Comparison of ENCODE assay signal across 9 mouse cellular contexts in genomic region chr2:132689569-132690231, GRCm38 (mm10). TPM values are rescaled to one million over a fixed set of nuclear protein-coding genes. Genes with fewer than 3 reads are reported as not detected.
DNase-seq lines count a peak whose midpoint lies in the region; ATAC-seq and TF ChIP-seq lines count a peak whose summit lies in the region.
"Had no signal": no experiment of that assay in that cellular context is flagged by ENCODE, and none has a peak within 500 bp of the region (broad histone marks: within the 10 kb centered on the region; RNA-seq: fewer than 3 reads in every experiment).

No protein-coding gene starts in this region.

- no peak overlapping the region for H3K9ac ChIP-seq in heart, embryonic 15.5 days
- H3K9ac ChIP-seq in liver, embryonic 11.5 days (ENCODE audit: low read depth, low read length), result no peak overlapping the region

- H3K9me3 ChIP-seq in heart, embryonic 15.5 days (replicated peaks), result no peaks in the 10 kb centered on the region
- no peaks in the 10 kb centered on the region for H3K9me3 ChIP-seq in liver, embryonic 11.5 days (ENCODE audit: control insufficient read depth, low read length)
- H3K9me3 ChIP-seq: megakaryocyte, embryonic 14.5 days had no signal

- DNase-seq in cerebellum, adult 11 months, result peak; percentile 37
- no peak for DNase-seq in cerebellum, postnatal 4 days (ENCODE audit: low spot score in 2 of 2)
- peak; percentile 25 for DNase-seq in CD4-positive helper T cell, adult 2 months (ENCODE audit: low read depth, low spot score)
- peak; percentile 48 for DNase-seq in cerebellum, adult 9-11 months
- DNase-seq in liver, embryonic 11.5 days (ENCODE audit: low spot score), result no peak
- no peak for DNase-seq in lung, postnatal 14 days

- no peak overlapping the region for H3K4me2 ChIP-seq in heart, embryonic 15.5 days
- H3K4me2 ChIP-seq in liver, embryonic 11.5 days, result peak overlapping the region; percentile 5

- WGBS in heart, embryonic 15.5 days, result 48% methylated on average over 15 of the region's 15 CpGs
- WGBS in liver, embryonic 11.5 days, result 49% methylated on average over 15 of the region's 15 CpGs

- H3K4me3 ChIP-seq in heart, embryonic 15.5 days, result no peak overlapping the region
- H3K4me3 ChIP-seq in liver, embryonic 11.5 days (ENCODE audit: low read depth, low read length), result no peak overlapping the region
- no peak overlapping the region for H3K4me3 ChIP-seq in testis, adult 2 months (ENCODE audit: control insufficient read depth, low read depth, low read length)

- no peaks in the 10 kb centered on the region for H3K36me3 ChIP-seq in heart, embryonic 15.5 days
- H3K36me3 ChIP-seq in liver, embryonic 11.5 days (ENCODE audit: control insufficient read depth, insufficient read depth, low read length), result no peaks in the 10 kb centered on the region
- H3K36me3 ChIP-seq in testis, adult 2 months (ENCODE audit: control insufficient read depth, insufficient read depth, low read length), result no peaks in the 10 kb centered on the region

- no peak for TF ChIP-seq CTCF in testis, adult 2 months (IDR thresholded peaks at IDR 0.05; ENCODE audit: control insufficient read depth, insufficient read depth, insufficient replicate concordance, low read depth, low read length)

- no peak for ATAC-seq in heart, embryonic 15.5 days (replicated peaks; ENCODE audit: insufficient number of reproducible peaks, insufficient read depth, low FRiP score, low read depth)
- peak; percentile 77 for ATAC-seq in liver, embryonic 11.5 days (replicated peaks; ENCODE audit: low FRiP score)

- H3K27ac ChIP-seq in heart, embryonic 15.5 days, result peak overlapping the region; percentile 36; the same call in 1 of the 2 replicates
- peak overlapping the region; percentile 66 for H3K27ac ChIP-seq in liver, embryonic 11.5 days (ENCODE audit: low read depth, low read length)
- H3K27ac ChIP-seq in testis, adult 2 months (ENCODE audit: control insufficient read depth, insufficient read depth, low read depth, low read length), result peak overlapping the region; percentile 63

- 0 out of 2 replicates have a peak, but pooled peaks have one; percentile 30 for TF ChIP-seq POLR2A in testis, adult 2 months (IDR thresholded peaks at IDR 0.05; ENCODE audit: control insufficient read depth, low read depth, low read length)

- no peaks in the 10 kb centered on the region for H3K27me3 ChIP-seq in heart, embryonic 15.5 days
- H3K27me3 ChIP-seq in liver, embryonic 11.5 days (replicated peaks; ENCODE audit: control insufficient read depth, insufficient read depth, low read length), result no peaks in the 10 kb centered on the region
- no peaks in the 10 kb centered on the region for H3K27me3 ChIP-seq in testis, adult 2 months (ENCODE audit: control insufficient read depth, insufficient read depth, low read length)
- H3K27me3 ChIP-seq: megakaryocyte, embryonic 14.5 days had no signal

- peaks cover 22% of the 10 kb centered on the region for H3K4me1 ChIP-seq in heart, embryonic 15.5 days (replicated peaks)
- H3K4me1 ChIP-seq in liver, embryonic 11.5 days (replicated peaks; ENCODE audit: control insufficient read depth, insufficient read depth, low read length), result peaks cover 37% of the 10 kb centered on the region
- peaks cover 4% of the 10 kb centered on the region for H3K4me1 ChIP-seq in testis, adult 2 months (ENCODE audit: control insufficient read depth, insufficient read depth, low read length)

RNA-seq across cellular contexts. Expression of gene Shld1, which starts 3.0 kb away (rescaled TPM):
- 11.5 and 15.0 TPM in 2 replicates for polyA plus RNA-seq in heart, embryonic 15.5 days (2015; fragmentation: Nextera tagmentation; extraction: Ambion mirVana)
- 14.1 and 14.9 TPM in 2 replicates for polyA plus RNA-seq in liver, embryonic 11.5 days (2014; fragmentation: Nextera tagmentation; extraction: Ambion mirVana)
- 2.4 and 2.7 TPM in 2 replicates for polyA plus RNA-seq in testis, adult 2 months (2012; rRNA removed)

Comparison
In these comparisons a context has a peak if more than half of its experiments do, and no peak if none do; other contexts are left out.
1. DNase-seq: peak in cerebellum, adult 11 months (single experiment), CD4-positive helper T cell, adult 2 months (single experiment) and cerebellum, adult 9-11 months (single experiment); none in cerebellum, postnatal 4 days (0 of 2), liver, embryonic 11.5 days (single experiment) and lung, postnatal 14 days (single experiment).
2. Peak in every context shown above with its lines, with median percentiles within 50 percentile points of each other: H3K27ac ChIP-seq.